Mouse (Mus musculus): Measurements from ENCODE around the gene Defa31. TPM values are rescaled to one million over a fixed set of nuclear protein-coding genes. Genes with fewer than 3 reads are reported as not detected.

Defa31 gene
- polyA plus RNA-seq (2021; fragmentation: Nextera tagmentation), result not detected in 2 replicates
- long read RNA-seq, experiment 1, result 0 reads
- long read RNA-seq, experiment 2, result 0 reads

GRCm38 (mm10) chr8:21191314-21191713, at the start of gene Defa31:
Gene Defa31 (plus strand): TSS chr8:21191614.

GRCm38 (mm10) chr8:21161977-21162376, 29.4 kb upstream of the Defa31 start, which contains the start of gene Defa22:
Gene Defa22 (plus strand): TSS chr8:21162277.

GRCm38 (mm10) chr8:21201261-21201660, 9.8 kb downstream of the Defa31 start, which contains the start of gene Gm15293:
Gene Gm15293 (plus strand): TSS chr8:21201561.

Other genes with a start within 250 kb of the Defa31 start
- gene AY761185, start 246.9 kb upstream of the Defa31 start, polyA plus RNA-seq (2021; fragmentation: Nextera tagmentation), result not detected in 2 replicates
- not detected in 2 replicates for gene Defa21, start 166.1 kb upstream of the Defa31 start, polyA plus RNA-seq (2021; fragmentation: Nextera tagmentation)
- not detected in 2 replicates for gene Defa23, start 136.6 kb upstream of the Defa31 start, polyA plus RNA-seq (2021; fragmentation: Nextera tagmentation)
- not detected in 2 replicates for gene Defa35, start 126.6 kb upstream of the Defa31 start, polyA plus RNA-seq (2021; fragmentation: Nextera tagmentation)
- gene Defa25, start 107.2 kb upstream of the Defa31 start, polyA plus RNA-seq (2021; fragmentation: Nextera tagmentation), result not detected in 2 replicates
- not detected in 2 replicates for gene Gm14851, start 95.6 kb upstream of the Defa31 start, polyA plus RNA-seq (2021; fragmentation: Nextera tagmentation)
- not detected in 2 replicates for gene Defa30, start 57.0 kb upstream of the Defa31 start, polyA plus RNA-seq (2021; fragmentation: Nextera tagmentation)
- not detected in 2 replicates for gene Defa22, start 29.3 kb upstream of the Defa31 start, polyA plus RNA-seq (2021; fragmentation: Nextera tagmentation)
- not detected in 2 replicates for gene Gm15293, start 9.9 kb downstream of the Defa31 start, polyA plus RNA-seq (2021; fragmentation: Nextera tagmentation)
- gene Gm15292, start 58.1 kb downstream of the Defa31 start, polyA plus RNA-seq (2021; fragmentation: Nextera tagmentation), result not detected in 2 replicates
- gene Defa27, start 123.9 kb downstream of the Defa31 start, polyA plus RNA-seq (2021; fragmentation: Nextera tagmentation), result not detected in 2 replicates
- gene Defa29, start 135.4 kb downstream of the Defa31 start, polyA plus RNA-seq (2021; fragmentation: Nextera tagmentation), result not detected in 2 replicates
- gene Defa2, start 186.9 kb downstream of the Defa31 start, polyA plus RNA-seq (2021; fragmentation: Nextera tagmentation), result not detected in 2 replicates
- not detected in 2 replicates for gene Defa33, start 200.2 kb downstream of the Defa31 start, polyA plus RNA-seq (2021; fragmentation: Nextera tagmentation)
- gene Defa36, start 235.8 kb downstream of the Defa31 start, polyA plus RNA-seq (2021; fragmentation: Nextera tagmentation), result not detected in 2 replicates

All from layer of hippocampus, adult 6 months (tissue).